Mouse (Mus musculus): ENCODE results near the gene Irf2bpl.

Gene Irf2bpl

GRCm38 (mm10) chr12:86885746-86886145 lies 1.1 kb upstream of the Irf2bpl start:
- DNase-seq (ENCODE audit: low read depth, low spot score), result no peak

GRCm38 (mm10) chr12:86885336-86885735 lies 738 bp upstream of the Irf2bpl start:
- no peak for DNase-seq (ENCODE audit: low read depth, low spot score)

GRCm38 (mm10) chr12:86883280-86884196 lies 1.1 kb downstream of the Irf2bpl start:
- no peak for DNase-seq (ENCODE audit: low read depth, low spot score)

- no peak for DNase-seq (ENCODE audit: low read depth, low spot score)
Measured at GRCm38 (mm10) chr12:86883019-86883279, 1.6 kb downstream of the Irf2bpl start.

- DNase-seq (ENCODE audit: low read depth, low spot score), result no peak
Measured at GRCm38 (mm10) chr12:86882279-86883018, 2.1 kb downstream of the Irf2bpl start.

GRCm38 (mm10) chr12:86881809-86882278 lies 2.8 kb downstream of the Irf2bpl start:
- DNase-seq (ENCODE audit: low read depth, low spot score), result no peak

- DNase-seq (ENCODE audit: low read depth, low spot score), result no peak
Measured at GRCm38 (mm10) chr12:86880090-86880723, 4.4 kb downstream of the Irf2bpl start.

- no peak for DNase-seq (ENCODE audit: low read depth, low spot score)
Measured at GRCm38 (mm10) chr12:86879446-86880085, 5.0 kb downstream of the Irf2bpl start.

GRCm38 (mm10) chr12:86878426-86879353 lies 5.9 kb downstream of the Irf2bpl start:
- no peak for DNase-seq (ENCODE audit: low read depth, low spot score)

GRCm38 (mm10) chr12:86876981-86877380 lies 7.6 kb downstream of the Irf2bpl start:
- no peak for DNase-seq (ENCODE audit: low read depth, low spot score)

- no peak for DNase-seq (ENCODE audit: low read depth, low spot score)
Measured at GRCm38 (mm10) chr12:86876116-86876515, 8.5 kb downstream of the Irf2bpl start.

GRCm38 (mm10) chr12:86872335-86873040 lies 12.1 kb downstream of the Irf2bpl start:
- no peak for DNase-seq (ENCODE audit: low read depth, low spot score)

GRCm38 (mm10) chr12:86871666-86872334 lies 12.8 kb downstream of the Irf2bpl start:
- no peak for DNase-seq (ENCODE audit: low read depth, low spot score)

- DNase-seq (ENCODE audit: low read depth, low spot score), result no peak
Measured at GRCm38 (mm10) chr12:86870996-86871395, 13.6 kb downstream of the Irf2bpl start.

GRCm38 (mm10) chr12:86869761-86870160 lies 14.8 kb downstream of the Irf2bpl start:
- no peak for DNase-seq (ENCODE audit: low read depth, low spot score)

GRCm38 (mm10) chr12:86867271-86868223 lies 17.1 kb downstream of the Irf2bpl start:
- DNase-seq (ENCODE audit: low read depth, low spot score), result no peak

GRCm38 (mm10) chr12:86864316-86865020 lies 20.1 kb downstream of the Irf2bpl start:
- DNase-seq (ENCODE audit: low read depth, low spot score), result no peak
